Mouse (Mus musculus) adrenal gland, postnatal 14 days (tissue): ENCODE results near the gene Abcc4. TPM values are rescaled to one million over a fixed set of nuclear protein-coding genes. Genes with fewer than 3 reads are reported as not detected.
"Not testable (repeated sequence)": the region's sequence is repeated elsewhere in the genome, so short reads cannot be mapped to it uniquely, and the experiment has no call there.

Experiments
- DNase-seq: peaks from one replicate; pipeline ENCODE4 v3.0.0; 2021; ENCODE audit warnings: mixed read lengths
- total RNA-seq: library from RNA; stranded (reverse); gene quantifications from 2 replicates; pipeline ENCODE4 v1.2.3, GENCODE M21; 2021

Gene Abcc4
- total RNA-seq, 1 experiment from 2014 or later, result 9.4 TPM

DNA sequence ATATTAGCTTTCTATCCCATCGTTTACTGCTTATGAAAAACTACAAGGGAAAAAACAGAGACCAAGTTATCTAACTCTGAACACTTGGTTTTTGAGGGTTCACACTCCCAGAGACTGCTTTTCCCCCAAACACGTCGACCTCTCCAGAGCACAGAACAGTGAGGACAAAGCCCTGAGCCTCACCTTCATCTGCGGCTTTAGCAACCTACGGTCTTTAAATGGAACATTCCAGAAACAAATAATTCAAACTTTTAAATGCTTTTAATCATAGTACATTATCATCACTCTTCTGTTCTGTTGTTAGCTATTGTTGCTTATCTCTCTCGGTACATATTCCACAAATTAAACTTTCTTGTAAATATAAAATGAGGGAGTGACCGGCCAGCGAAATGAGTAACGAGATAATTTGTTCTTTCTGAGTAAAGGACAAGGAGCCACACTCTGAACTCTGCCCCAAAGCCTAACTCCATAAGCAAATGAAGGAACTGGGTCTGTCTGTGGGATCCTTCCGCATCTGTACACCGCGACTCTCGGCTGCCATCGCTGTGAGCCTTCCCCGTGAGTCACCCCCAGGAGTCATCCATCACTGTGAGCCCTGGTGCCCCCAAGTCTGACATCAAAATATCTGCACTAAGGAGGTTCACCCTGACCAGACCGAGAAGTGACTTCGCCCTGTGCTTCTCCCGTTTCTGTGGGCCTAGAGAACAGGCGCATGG is 126.8 kb downstream of the Abcc4 start:
- no peak for DNase-seq

DNA sequence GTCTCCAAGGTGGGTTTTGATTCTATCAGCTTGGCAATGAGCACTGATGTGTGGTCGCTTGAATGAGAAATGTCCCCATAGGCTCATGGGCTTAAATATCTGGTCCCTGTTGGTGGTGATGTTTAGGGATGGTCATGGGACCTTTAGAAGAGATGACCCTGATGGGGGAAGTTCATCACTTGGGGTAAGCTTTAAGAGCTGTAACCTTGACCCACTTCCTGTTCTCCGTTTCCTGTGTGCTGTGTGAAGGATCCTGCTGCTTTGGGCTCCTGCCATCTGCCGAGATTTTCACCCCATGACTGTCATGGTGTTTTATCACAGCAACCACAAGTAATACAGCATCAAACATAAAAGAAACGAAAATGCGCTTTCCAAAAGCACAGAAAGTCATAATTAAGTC is 128.1 kb downstream of the Abcc4 start:
- no peak for DNase-seq

DNA sequence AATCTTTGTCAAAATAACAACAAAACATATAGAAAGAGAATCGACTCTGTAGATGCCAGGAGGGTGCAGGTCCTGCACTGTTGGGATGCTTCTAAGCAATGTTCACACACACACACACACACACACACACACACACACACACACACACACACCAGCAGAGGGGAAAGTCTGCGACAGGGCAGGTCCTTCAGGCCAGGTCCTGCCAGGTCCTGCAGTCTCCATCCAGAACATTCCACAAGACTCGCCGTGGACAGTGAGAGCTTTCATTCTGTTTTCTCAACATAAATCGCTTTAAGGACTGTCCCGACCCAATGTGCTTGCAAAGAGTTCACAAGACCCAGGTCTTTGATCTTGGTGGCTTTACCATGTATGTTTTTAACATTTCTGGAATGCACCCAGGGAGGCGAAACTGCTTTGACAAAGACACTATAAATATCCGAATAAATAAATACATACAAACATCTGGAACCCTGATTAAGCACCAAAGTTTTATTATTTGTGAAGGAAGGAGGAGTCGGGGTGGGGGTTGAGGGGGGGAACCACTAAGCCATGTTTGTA is 133.3 kb downstream of the Abcc4 start:
- DNase-seq, result no peak

DNA sequence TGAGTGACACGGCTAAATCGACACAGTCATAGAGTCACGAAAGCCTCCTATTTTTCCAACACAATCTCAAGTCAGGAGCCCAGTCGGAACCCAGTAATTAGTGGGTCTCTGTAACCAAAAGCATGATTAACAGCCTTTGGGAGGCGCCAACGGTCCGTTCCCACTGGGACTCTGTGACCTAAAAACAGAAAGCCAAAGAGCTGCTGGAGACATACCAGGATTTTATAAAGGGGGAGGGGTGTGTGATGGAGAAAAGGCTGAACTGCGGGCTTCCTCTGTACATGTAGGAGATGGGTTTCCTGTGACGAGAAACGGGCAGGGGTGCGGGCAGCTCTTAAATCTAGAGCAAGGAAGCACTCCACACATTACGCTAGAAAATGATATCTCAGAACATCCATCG is 136.4 kb downstream of the Abcc4 start:
- no peak for DNase-seq

DNA sequence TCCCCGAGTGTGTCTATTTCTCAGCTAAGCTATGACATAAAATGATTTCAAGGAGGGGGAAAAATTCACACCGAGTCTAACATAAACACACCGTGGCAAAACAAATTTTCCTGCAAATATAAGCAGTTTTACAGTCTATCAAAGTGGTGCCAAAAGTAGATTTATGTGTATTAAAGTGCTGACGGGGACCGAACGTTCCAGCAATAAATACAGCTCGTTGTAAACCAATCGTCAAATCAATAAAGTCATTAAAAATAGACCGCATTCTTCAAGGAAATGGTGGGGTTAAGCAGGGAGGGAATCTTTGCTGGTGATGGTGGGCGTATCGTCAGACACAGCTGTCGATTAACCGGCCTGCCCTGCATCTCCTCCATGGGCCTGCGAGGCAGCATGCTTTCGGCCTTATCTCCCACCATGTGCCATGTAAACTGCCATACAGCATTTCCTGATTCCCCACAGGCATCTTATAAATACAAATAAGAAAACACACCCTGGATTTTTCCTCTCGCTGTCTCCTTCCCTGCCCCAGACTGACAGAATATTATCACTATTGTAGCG is 137.8 kb downstream of the Abcc4 start:
- DNase-seq, result no peak

DNA sequence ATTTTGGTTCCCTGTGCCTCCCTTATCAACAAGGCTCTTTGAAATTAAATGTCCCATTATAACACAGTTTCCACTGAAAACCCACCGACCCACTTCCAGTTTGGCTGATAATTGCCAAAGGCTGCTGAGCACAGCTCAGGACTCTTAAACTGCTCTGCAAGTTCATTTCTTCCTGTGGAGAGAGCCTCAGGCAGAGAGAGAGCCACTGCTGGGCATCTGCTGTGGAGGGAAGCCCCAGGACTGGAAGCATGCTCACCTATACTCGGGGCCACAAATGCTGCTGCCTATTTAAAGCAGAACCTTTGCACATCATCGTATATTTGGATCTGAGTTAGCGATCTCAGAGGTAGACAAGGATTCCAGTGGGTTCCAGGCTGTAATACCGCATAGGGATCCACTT is 139.2 kb downstream of the Abcc4 start:
- DNase-seq, result no peak

DNA sequence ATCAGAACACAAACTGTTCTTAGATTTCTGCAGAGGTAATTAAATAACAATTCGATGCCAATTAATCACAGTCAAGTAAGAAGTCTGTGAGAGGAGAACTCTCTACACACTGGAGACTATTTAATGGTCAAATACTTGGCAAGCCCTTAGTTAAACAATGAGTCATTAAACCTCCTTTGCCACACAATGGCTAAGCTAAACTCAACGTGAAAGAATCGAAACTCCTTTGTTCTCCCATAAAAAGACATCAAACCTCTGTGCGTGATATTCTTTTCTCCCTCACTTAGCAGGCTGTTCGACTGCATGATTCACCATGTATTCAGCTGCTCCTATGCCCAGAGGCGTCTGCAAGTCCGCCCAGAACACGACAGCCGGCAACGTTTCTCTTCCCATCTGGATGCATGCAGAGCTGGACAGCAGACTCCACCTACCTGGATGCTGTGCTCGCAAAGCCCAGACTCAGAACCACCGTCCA is 139.8 kb downstream of the Abcc4 start:
- no peak for DNase-seq

DNA sequence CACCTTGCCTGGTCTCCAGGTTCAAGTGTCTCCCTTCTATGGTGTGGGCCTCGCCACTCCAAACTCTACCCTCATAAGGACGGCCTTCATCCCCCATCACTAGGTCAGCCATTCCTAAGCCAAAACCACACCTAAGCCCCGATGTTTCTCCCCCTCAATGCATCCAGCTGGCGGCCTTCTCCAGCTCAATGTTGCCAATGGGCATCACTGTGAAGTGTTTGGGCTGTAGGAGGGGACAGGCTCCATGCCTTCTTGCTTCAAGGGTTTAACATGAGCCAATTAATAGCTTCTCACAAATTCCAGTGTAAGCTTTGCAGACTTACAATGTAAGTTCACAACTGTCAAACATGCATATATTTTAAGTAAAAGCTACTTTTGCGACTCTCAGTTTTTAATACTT is 140.3 kb downstream of the Abcc4 start:
- no peak for DNase-seq

DNA sequence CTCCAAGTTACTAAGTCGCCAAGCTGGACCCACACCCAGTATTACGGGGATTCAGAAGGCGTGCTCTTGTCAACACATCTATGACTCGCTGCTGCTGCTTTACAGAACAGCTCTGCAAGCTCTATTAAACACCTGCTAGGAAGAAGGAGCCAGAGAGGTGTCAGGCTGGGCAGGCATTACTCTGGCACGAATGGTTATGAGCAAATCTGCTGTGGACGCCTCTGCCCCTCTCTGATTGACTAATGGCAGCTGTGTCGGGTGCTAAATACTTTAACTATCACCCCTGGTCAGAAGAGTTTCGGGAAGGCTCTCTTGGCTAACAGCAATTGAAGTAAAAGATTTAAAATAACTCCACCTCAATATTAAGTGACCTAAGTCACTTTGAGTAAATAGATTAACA is 142.4 kb downstream of the Abcc4 start:
- no peak for DNase-seq

DNA sequence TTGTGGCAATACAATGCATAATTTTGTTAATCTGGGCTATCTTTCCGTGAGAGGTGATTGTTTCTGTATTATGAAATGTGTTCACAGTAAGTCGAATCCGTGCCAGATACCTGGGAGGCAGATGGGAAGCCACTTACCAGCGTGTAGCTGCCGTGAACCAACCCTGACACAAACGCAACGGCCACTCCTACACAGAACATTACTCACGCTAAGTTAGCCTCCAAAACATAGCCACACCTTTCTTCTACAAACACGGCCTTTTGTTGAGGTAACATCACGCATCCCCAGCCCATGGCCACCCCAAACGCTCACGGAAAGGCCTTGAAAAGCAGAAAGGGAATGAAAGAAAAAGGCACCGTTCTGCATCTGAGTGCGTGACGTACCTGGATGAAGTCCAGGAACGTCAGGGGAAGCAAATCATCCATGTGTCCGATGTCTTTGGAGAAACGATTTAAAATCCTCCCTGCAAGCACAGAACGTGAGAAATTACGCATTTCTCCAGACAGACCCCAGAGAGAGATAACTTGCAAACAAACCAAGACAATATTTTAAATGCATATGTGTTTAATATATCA is 153.0 kb downstream of the Abcc4 start:
- DNase-seq, result no peak

DNA sequence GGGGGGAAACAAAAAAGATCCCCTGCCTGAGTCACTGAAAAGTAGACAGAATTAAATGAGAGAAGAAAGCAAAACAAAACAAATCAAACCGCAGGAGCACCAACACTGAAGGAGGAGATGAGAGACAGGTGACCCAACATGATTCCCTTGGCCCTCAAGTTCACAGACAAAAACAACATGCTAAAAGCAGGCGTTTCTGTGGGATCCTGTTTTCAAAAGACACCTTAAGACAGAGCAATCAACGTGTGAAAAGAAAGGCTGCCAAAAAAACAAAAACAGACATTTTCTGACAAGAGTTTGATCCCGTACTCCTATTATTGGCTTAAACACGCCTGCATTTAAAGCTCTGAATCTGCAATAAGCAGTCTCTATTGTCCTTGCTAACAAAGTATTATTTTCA is 153.6 kb downstream of the Abcc4 start:
- no peak for DNase-seq

DNA sequence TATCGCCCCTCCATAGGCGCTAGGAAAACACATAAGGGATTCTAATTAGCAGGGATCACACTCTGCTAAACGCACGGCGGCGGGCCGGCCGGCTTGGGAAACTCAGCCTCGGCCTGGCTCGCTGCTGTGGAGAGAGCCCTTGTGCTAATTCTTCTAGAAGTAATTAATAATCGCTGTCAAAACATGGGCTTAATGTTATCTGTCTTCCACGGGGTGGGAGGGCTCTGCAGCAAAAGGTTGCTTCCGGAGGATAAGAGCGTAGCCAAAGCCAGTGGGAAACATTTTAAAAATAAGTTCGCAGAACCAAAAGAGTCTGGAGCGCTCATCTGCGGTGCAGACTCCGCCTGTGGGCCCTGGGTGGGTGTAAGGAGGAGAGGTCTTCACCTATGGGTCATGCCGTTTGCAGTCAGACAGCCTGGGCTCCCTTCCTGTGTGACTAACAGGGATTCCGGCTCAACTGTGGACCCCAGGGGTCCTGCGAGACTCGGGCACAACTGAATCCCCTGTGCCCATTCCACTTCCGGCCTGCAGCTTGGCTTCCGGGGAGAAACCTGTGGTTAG is 154.2 kb downstream of the Abcc4 start:
- DNase-seq, result peak; percentile 31

DNA sequence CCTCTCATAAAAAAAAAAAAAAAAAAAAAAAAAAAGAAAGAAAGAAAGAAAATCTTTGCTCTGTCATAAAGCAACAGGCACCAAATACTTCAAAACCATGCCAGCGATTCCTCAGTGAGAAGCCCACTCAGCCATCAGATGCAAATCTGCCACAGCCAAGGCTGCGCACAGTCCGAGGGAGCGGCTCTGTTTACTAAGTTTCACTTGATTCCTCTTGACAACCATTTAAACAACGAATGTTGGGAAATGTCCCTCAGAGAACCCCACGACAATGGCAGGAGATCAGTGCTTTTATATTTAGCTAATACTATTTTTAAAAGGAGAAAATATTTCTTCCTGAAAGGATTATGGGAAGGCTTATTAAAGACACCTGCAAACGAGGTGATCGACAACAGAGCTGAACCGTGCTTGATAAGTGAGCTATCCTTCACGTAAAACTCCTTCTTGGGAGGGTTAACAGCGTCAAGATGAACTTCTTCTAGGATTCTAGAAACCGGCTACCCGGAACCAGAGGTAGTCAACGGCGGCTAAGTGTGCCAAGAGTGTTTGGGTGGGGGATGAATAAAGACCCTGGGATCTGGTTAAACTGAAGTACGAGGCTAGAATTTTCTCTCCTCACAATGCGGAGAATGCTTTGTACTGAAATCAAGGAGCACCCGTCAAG is 154.8 kb downstream of the Abcc4 start:
- DNase-seq, result no peak

DNA sequence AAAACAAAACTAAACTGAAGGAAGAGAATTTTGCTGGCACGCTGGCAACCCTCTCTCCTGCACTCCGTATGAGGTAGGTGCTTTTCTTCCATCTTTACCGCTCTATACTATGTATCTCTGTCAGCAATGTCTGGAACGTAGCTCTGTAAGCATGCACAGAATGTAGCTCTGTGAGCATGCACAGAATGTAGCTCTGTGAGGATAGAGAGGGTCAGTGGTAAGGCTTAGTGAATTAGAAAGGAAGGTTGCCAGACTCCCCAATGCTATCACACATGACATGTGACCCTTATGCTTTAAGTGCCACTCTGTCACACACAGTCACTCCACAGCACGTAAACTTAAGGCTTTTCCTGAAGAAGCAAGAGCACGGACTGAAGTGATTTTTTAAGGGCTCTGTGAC is 161.5 kb downstream of the Abcc4 start:
- no peak for DNase-seq

DNA sequence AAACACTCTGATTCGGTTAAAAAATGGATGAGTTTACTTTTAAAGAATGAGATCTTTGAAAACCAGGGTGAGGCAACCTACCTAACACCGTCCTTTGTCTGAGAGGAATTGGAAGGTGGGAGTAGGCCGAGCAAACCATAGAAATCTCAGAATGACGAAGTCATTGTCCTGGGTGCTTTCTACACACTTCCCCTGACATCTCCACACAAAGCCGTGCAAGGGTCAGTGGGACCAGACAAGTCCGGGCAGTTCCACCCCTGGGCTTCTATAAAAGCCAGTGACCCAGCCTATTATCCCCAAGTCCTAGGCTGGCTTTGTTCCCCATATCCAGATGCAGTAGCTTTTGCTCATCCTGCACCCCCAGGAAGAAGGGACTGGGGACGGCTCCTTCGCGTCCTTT is 163.1 kb downstream of the Abcc4 start:
- DNase-seq, result no peak

DNA sequence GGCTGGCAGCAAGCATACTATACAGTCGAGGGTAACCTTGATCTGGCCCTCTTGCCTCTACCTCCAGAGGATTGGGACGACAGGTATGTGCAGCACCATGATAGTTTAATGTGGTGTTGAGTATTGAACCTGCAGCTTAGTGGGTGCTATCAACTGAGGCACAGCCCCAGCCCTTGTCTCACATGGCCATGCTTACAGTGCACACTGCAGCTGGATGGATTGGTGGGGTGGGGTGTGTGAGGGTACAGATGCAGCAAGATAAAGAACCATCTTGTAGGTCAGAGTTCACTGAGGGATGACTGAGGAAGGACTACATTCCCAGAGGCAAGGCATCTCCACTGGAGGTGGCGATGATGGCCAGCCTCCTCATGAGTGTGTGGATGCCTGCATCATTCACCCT is 174.5 kb downstream of the Abcc4 start:
- no peak for DNase-seq

DNA sequence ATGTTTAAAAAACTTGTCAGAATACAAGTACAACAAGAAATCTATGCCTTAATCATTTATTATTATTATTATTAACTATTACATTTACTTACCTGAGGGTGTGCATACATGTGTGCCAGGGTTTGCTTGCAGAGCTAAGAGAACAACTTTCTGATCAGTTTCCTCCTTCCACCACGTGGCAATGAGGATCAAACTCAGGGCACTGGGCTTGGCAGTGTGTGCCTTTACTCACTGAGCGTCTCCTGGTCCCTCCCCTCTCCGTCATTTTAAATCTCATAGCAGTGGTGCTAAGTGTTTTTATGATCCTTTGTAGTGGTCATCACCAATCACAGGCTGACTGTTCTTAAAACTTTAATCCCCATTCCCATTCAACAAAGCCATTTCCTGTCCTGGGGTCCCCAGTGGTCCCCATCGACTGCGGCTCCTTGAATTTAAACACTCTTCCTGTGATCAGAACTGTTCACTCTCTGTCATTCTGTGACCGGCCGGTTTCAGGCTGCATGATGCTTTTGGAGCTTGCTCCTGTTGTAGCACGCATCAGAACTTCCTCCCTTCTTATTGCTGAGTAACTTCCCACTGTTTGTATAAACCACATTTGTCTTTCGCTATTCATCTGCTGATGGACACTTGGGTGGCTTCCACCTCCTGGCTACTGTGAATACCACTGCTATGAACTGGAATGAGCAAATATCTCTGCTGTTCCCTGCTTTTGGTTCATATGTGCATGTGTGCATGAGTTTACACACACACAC is 191.6 kb downstream of the Abcc4 start:
- DNase-seq, result no peak

DNA sequence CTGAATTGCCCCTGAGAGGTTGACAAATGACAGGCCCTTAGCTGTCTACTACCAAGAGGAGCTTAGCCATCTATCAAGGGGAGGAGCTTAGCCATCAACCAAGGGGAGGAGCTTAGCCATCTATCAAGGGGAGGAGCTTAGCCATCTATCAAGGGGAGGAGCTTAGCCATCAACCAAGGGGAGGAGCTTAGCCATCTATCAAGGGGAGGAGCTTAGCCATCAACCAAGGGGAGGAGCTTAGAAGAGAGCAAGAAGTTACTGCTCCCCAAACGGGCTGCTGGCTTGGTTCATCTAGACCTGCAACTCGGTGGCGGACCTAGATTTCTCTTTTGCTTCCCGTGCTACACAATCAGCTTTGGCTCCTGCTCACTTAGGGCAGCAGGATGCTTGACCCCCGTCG is 194.3 kb downstream of the Abcc4 start:
- not testable (repeated sequence) for DNase-seq

DNA sequence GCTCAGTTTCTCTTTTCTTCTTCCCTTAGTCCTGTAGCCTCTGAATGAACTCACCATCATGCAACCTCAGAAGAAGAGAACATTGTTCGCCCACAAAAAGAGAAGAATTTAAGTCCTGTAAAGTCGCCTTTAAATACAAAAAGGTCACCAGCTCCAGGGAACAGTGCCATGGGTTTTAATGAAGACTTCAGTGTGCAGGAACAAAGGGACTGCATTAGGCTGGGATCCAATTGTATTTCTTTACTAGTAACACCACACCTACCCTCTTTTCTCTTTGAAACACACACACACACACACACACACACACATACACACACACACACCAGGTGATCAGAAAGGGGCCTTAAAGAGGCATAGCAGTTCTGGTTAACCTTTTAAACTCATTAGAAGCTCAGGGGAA is 195.2 kb downstream of the Abcc4 start:
- no peak for DNase-seq

DNA sequence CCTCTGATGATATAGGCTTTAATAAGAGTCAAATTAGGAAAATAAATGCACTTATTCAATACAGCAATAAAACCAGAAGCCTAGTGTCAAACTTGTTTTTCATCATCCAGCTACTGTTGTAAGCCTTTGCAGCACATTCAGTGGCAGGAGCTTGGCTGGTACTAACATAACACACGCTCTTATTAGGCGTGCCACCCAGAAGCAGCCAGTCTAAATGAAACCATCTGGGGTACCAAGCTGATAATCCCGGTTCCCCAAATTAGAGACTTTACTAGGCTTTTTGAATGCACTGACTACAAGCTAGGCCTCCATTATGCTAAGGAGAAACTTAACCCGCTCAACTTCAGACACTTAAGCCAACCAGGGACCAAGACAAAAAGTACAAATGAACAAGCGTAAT is 195.8 kb downstream of the Abcc4 start:
- no peak for DNase-seq

DNA sequence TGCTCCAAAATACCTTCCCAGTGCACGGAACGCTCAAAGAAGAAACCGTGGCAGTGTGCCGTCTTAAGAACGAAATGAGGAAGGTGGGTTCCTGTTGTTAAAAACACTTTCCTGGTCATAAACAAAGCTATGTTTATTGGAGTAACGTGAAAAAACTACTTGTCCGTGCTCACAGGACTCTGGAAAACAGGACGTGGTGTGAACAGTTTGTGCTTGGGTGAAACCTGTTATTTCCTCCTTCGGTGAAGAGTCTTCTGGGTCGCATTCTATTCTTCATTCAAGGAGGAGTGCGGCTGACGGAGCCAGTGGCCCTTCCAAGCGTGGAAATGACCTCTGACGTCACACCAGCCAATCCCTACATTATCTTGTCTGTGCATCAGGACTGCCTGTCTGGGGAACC is 198.2 kb downstream of the Abcc4 start:
- DNase-seq, result peak; percentile 17

DNA sequence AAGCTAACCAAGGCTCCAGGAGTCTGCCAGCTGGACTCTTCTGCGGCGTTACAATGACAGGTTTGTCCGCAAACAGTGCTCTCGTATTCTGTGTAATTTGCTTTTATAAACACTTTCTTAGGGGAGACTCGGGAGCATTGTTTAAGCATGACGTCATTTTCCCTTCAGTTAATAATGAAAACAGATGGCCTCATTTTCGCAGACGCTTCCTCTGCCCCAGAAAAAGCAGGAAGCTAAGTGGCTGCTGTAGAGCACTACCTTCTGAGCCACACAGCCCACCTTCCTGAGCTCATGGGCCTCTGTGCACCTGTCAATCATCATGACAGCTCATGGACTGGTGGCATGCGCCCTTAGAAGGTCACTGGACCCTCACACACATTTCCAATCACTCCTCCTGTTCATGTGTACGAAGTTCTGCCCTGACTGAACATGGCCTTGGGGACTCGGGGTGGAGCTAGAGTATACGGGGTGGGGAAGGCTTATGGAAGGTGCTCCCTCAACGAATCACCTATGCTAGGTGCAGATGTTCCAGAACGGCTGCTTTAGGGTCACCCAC is 199.3 kb downstream of the Abcc4 start:
- DNase-seq, result no peak
